Mouse (Mus musculus) spleen, postnatal 0 days (tissue): ENCODE measurements around the gene Rasef. TPM values are rescaled to one million over a fixed set of nuclear protein-coding genes. Genes with fewer than 3 reads are reported as not detected.

Source experiments
- polyA plus RNA-seq: library from polyadenylated mRNA; unstranded; fragments of >200 nt; fragmentation: Nextera tagmentation; extraction: Ambion mirVana; gene quantifications from 2 replicates; pipeline ENCODE4 v1.2.1, GENCODE M21; 2015

Rasef gene
- polyA plus RNA-seq: 0.05 and 0.22 TPM in 2 replicates

DNA sequence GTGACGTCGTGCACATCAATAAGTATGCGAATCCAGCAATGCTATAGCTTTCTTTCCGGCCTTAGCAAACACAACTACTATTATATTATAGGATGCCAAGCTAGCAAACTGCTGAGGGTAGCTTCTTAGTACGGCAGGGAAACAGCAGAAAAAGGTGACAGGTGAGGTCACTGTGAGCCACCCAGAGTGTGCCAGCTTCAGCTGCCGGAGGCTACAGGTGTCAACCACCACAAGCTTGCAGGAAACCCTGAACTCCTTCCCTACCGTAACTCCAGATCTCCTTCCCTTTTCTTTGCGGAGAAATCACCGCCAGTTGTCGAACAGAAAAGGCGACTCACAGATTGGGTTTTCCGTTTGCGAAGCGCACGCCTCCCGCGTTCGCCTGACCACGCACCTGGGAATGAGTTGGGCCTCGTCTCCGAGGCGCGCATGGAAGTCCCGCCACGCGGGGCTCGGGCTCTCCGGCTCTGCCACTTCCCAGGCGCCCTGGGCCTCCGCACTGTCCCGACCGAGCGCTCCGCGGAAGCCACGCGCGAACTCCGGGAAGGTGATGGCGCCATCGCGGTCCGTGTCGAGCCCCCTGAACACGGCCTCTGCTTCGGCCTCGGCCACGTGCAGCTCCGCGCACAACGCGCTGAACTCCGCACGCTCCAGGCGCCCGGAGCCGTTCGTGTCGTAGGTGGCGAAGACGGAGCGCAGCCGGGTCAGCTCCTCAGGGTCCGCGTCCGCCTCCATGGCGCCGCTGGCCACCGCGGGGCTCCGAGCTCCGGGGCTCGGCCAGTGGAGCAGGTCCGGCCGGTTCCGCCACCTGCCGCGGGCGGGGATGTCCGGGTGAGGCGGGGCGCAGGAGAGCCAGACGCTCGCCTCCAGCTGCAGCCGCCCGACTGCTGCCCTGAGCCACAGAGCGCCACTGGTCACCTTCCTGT lies at the start of gene Rasef:
Rasef (minus strand) TSS at position 735 of the 926 bp plus-strand sequence.

DNA sequence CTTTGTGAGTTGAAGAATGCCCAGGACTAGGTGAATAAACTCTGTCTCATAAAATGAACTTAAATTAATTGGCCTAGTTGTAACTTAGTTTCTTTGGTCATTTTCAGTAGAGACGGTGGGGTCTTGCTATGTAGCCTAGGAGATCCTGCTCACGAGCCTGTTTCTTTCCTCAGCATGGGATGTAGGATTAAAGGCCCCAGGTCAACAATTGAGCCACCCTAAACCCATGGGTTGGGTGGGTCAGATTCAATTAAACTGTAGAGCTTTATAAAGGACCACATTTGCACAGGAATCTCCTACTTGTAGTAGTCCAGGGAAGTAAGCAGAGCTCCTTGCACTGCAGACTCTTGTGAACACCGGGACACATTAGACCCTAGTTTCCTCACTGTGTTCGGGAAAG lies 107.6 kb downstream of the Rasef start, which contains the start of gene Gm428:
Gm428 (plus strand) TSS at position 301 of the 400 bp plus-strand sequence.

DNA sequence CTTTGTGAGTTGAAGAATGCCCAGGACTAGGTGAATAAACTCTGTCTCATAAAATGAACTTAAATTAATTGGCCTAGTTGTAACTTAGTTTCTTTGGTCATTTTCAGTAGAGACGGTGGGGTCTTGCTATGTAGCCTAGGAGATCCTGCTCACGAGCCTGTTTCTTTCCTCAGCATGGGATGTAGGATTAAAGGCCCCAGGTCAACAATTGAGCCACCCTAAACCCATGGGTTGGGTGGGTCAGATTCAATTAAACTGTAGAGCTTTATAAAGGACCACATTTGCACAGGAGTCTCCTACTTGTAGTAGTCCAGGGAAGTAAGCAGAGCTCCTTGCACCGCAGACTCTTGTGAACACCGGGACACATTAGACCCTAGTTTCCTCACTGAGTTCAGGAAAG lies 122.7 kb downstream of the Rasef start, which contains the start of gene Gm11239:
Gm11239 (plus strand) TSS at position 301 of the 400 bp plus-strand sequence.

Other genes with a start within 250 kb of the Rasef start
- gene Gm11238, start 183.1 kb downstream of the Rasef start, polyA plus RNA-seq: not detected in 2 replicates
- gene Gm11237, start 168.0 kb downstream of the Rasef start, polyA plus RNA-seq: not detected in 2 replicates
- not detected in 2 replicates for gene Gm11236, start 152.9 kb downstream of the Rasef start, polyA plus RNA-seq
- not detected in 2 replicates for gene Gm11239, start 122.6 kb downstream of the Rasef start, polyA plus RNA-seq
- not detected in 2 replicates for gene Gm428, start 107.5 kb downstream of the Rasef start, polyA plus RNA-seq
- gene Gm11758, start 85.3 kb upstream of the Rasef start, polyA plus RNA-seq: not detected in 2 replicates
- not detected in 2 replicates for gene Gm11757, start 100.1 kb upstream of the Rasef start, polyA plus RNA-seq
- not detected in 2 replicates for gene Gm13871, start 115.0 kb upstream of the Rasef start, polyA plus RNA-seq
- not detected in 2 replicates for gene Gm11756, start 129.8 kb upstream of the Rasef start, polyA plus RNA-seq
- not detected in 2 replicates for gene 2310002L09Rik, start 159.9 kb upstream of the Rasef start, polyA plus RNA-seq
- gene Frmd3, start 222.4 kb upstream of the Rasef start, polyA plus RNA-seq: 0.28 and 0.44 TPM in 2 replicates